Mouse (Mus musculus): ENCODE measurements around the gene Hjurp. TPM values are rescaled to one million over a fixed set of nuclear protein-coding genes. Genes with fewer than 3 reads are reported as not detected.

Gene Hjurp
- polyA plus RNA-seq, 2 experiments: 38.0 to 61.0 TPM

DNA sequence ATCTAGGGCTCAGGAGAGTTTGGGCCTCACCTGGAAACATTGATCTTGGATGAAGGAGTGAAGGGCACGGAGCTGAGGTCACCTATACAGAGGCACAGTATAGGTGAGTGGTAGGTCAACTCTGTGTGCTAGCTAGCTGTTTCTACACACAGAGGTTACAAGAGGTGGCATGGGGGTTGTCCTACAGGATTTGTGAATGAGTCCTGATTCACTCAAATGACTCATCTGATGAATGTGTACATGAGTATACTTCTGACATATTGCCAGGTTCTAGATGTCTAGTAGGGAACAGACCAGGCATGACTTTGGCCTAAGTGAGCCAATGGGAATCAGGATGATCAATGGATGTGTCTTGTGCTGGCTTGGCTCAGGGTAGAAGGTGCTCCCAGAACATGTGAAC, 39.8 kb upstream of the Hjurp start:
- ATAC-seq (ENCODE audit: insufficient read depth) (no peak), DNase-seq (ENCODE audit: low read depth in 3 of 3, low spot score in 3 of 3) (no peak)
- no peaks in the 10 kb centered on the region for H3K9me3 ChIP-seq (ENCODE audit: control insufficient read depth, low read length)
- H3K4me1 ChIP-seq (replicated peaks; ENCODE audit: control insufficient read depth in 2 of 2, insufficient read depth in 2 of 2, low read length in 1 of 2): no peaks in the 10 kb centered on the region
- H3K27ac ChIP-seq: no peak overlapping the region
- no peak overlapping the region for H3K9ac ChIP-seq (replicated peaks)
- H3K36me3 ChIP-seq (replicated peaks; ENCODE audit: control insufficient read depth, insufficient read depth, low read depth): no peaks in the 10 kb centered on the region
- H3K4me2 ChIP-seq (ENCODE audit: low read depth): no peak overlapping the region
- WGBS (ENCODE audit: insufficient replicate concordance): 58% methylated on average over 1 of the region's 1 CpGs
- no peaks in the 10 kb centered on the region for H3K27me3 ChIP-seq (ENCODE audit: control insufficient read depth, insufficient read depth, low read length)
- TF ChIP-seq CTCF (IDR thresholded peaks at IDR 0.05; ENCODE audit: low read depth): no peak
- no peak for TF ChIP-seq EP300 (IDR thresholded peaks at IDR 0.05; ENCODE audit: low read depth)
- H3K4me3 ChIP-seq (ENCODE audit: insufficient read depth in 1 of 2, low read depth in 2 of 2, low read length in 2 of 2): no peak overlapping the region

DNA sequence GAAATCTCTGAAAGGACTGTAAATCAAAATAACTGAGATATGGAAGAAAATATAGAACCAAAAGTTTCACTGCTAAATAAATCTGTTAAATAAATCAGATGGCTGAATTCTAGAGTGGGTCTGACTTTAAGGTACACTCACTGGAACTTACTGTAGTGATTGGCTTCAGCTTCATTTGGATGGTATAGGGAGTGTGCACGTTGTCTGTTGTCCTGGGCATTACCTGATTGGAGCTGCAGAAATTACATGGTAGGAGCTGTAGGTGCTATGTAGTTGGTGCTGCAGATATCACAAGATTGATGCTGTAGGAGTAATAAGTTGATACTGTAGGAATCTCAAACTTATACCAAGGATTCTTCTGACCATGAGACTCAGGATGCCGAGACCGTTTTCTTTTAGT, 32.9 kb upstream of the Hjurp start:
- Histone ChIP-seq H3K4me3 (ENCODE audit: insufficient read depth in 1 of 2, low read depth in 2 of 2, low read length in 2 of 2) (no peak overlapping the region), H3K9ac (replicated peaks) (no peak overlapping the region), H3K4me1 (replicated peaks; ENCODE audit: control insufficient read depth in 2 of 2, insufficient read depth in 2 of 2, low read length in 1 of 2) (no peaks in the 10 kb centered on the region), H3K36me3 (replicated peaks; ENCODE audit: control insufficient read depth, insufficient read depth, low read depth) (no peaks in the 10 kb centered on the region), H3K4me2 (ENCODE audit: low read depth) (no peak overlapping the region), H3K27me3 (ENCODE audit: control insufficient read depth, insufficient read depth, low read length) (no peaks in the 10 kb centered on the region), H3K9me3 (ENCODE audit: control insufficient read depth, low read length) (peaks cover 18% of the 10 kb centered on the region), H3K27ac (no peak overlapping the region)
- ATAC-seq (ENCODE audit: insufficient read depth) (no peak), DNase-seq (ENCODE audit: low read depth in 3 of 3, low spot score in 3 of 3) (no peak)
- WGBS (ENCODE audit: insufficient replicate concordance): 47% methylated on average over 3 of the region's 3 CpGs
- TF ChIP-seq CTCF (IDR thresholded peaks at IDR 0.05; ENCODE audit: low read depth) (no peak), EP300 (IDR thresholded peaks at IDR 0.05; ENCODE audit: low read depth) (no peak)

DNA sequence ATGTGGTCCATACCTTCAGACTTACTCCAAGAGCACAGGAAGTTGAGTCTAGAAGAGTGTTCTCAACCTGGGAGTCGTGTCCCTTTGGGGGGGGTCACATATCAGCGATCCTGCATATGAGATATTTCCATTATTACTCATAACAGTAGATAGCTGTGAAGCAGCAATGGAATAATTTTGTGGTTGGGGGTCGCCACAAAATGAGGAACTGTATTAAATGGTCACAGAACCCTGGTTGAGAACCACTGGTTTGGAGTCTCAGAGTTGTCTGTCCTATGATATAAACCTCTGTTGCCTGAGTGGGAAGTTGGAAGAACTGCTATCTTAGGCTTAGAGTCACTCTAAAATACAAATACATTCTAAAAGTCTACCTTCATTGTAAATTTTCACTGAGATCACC, 32.5 kb upstream of the Hjurp start:
- DNase-seq (ENCODE audit: low read depth in 3 of 3, low spot score in 3 of 3) (no peak), ATAC-seq (ENCODE audit: insufficient read depth) (no peak)
- Histone ChIP-seq H3K4me3 (ENCODE audit: insufficient read depth in 1 of 2, low read depth in 2 of 2, low read length in 2 of 2) (no peak overlapping the region), H3K36me3 (replicated peaks; ENCODE audit: control insufficient read depth, insufficient read depth, low read depth) (no peaks in the 10 kb centered on the region), H3K4me2 (ENCODE audit: low read depth) (no peak overlapping the region), H3K4me1 (replicated peaks; ENCODE audit: control insufficient read depth in 2 of 2, insufficient read depth in 2 of 2, low read length in 1 of 2) (no peaks in the 10 kb centered on the region), H3K27me3 (ENCODE audit: control insufficient read depth, insufficient read depth, low read length) (no peaks in the 10 kb centered on the region), H3K27ac (no peak overlapping the region), H3K9ac (replicated peaks) (no peak overlapping the region), H3K9me3 (ENCODE audit: control insufficient read depth, low read length) (peaks cover 18% of the 10 kb centered on the region)
- TF ChIP-seq EP300 (IDR thresholded peaks at IDR 0.05; ENCODE audit: low read depth) (no peak), CTCF (IDR thresholded peaks at IDR 0.05; ENCODE audit: low read depth) (no peak)
- 31% methylated on average over 3 of the region's 3 CpGs for WGBS (ENCODE audit: insufficient replicate concordance)

DNA sequence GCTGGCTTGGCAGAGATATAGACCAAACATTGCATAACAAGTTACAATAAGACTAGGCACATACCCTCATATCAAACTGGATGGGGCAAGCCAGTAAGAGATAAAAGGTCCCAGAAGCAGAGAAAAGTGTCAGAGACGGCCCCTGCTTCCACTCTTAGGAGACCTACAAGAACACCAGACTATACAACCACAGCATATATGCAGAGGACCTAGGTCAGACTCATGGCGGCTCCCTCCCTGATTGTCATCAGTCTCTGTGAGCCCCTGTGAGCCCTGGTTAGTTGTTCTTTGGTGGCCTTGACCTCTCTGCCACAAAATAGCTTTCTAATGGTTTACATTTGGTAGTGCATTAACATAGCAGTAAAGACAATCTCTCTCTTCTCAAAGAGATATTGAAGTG, 31.6 kb upstream of the Hjurp start:
- 30% methylated on average over 2 of the region's 2 CpGs for WGBS (ENCODE audit: insufficient replicate concordance)
- Histone ChIP-seq H3K4me3 (ENCODE audit: insufficient read depth in 1 of 2, low read depth in 2 of 2, low read length in 2 of 2) (no peak overlapping the region), H3K4me1 (replicated peaks; ENCODE audit: control insufficient read depth in 2 of 2, insufficient read depth in 2 of 2, low read length in 1 of 2) (no peaks in the 10 kb centered on the region), H3K27ac (no peak overlapping the region), H3K9ac (replicated peaks) (no peak overlapping the region), H3K27me3 (ENCODE audit: control insufficient read depth, insufficient read depth, low read length) (no peaks in the 10 kb centered on the region), H3K9me3 (ENCODE audit: control insufficient read depth, low read length) (peaks cover 18% of the 10 kb centered on the region), H3K36me3 (replicated peaks; ENCODE audit: control insufficient read depth, insufficient read depth, low read depth) (no peaks in the 10 kb centered on the region), H3K4me2 (ENCODE audit: low read depth) (no peak overlapping the region)
- DNase-seq (ENCODE audit: low read depth in 3 of 3, low spot score in 3 of 3): no peak
- TF ChIP-seq CTCF (IDR thresholded peaks at IDR 0.05; ENCODE audit: low read depth) (no peak), EP300 (IDR thresholded peaks at IDR 0.05; ENCODE audit: low read depth) (no peak)
- no peak for ATAC-seq (ENCODE audit: insufficient read depth)

DNA sequence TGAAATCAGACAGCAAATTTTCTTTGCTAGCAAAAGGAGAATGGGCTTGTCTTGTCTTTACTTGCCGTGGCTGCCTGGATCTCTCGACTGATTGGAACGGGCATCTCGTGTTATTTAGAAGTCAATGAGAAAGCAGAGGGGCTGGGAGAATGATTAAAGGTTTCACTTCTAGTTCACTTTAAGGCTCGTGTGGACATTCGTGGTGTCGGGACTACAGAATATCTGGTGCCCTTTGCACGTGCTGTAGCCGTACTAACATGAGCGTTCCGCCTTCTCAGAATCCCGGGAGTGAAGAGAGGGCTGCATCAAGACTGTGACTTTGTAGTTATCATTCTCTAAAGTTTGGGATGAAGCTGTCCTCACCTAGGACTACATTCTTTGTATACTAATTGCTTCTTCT, 29.7 kb upstream of the Hjurp start:
- Histone ChIP-seq H3K4me2 (ENCODE audit: low read depth) (no peak overlapping the region), H3K4me1 (replicated peaks; ENCODE audit: control insufficient read depth in 2 of 2, insufficient read depth in 2 of 2, low read length in 1 of 2) (no peaks in the 10 kb centered on the region), H3K36me3 (replicated peaks; ENCODE audit: control insufficient read depth, insufficient read depth, low read depth) (no peaks in the 10 kb centered on the region), H3K9ac (replicated peaks) (no peak overlapping the region), H3K27me3 (ENCODE audit: control insufficient read depth, insufficient read depth, low read length) (no peaks in the 10 kb centered on the region), H3K27ac (no peak overlapping the region), H3K4me3 (ENCODE audit: insufficient read depth in 1 of 2, low read depth in 2 of 2, low read length in 2 of 2) (no peak overlapping the region), H3K9me3 (ENCODE audit: control insufficient read depth, low read length) (peaks cover 28% of the 10 kb centered on the region)
- TF ChIP-seq EP300 (IDR thresholded peaks at IDR 0.05; ENCODE audit: low read depth): no peak
- TF ChIP-seq CTCF (IDR thresholded peaks at IDR 0.05; ENCODE audit: low read depth): no peak
- WGBS (ENCODE audit: insufficient replicate concordance): 58% methylated on average over 12 of the region's 12 CpGs
- DNase-seq (ENCODE audit: low read depth in 3 of 3, low spot score in 3 of 3): no peak
- ATAC-seq (ENCODE audit: insufficient read depth): no peak
